Mouse (Mus musculus) ES-Bruce4 (cell line): ENCODE measurements at regions not wholly inside any gene's neighbourhood (a gene's known extent, or its start where the extent isn't known, plus 50 kb on each side); places are given as distances from the start of the nearest gene placed in this dataset.

Experiments used
- H3K27ac ChIP-seq: 2 replicates; pipeline ENCODE4 v1.5.1; 2012; ENCODE audit warnings: low read length, inconsistent platforms; ENCODE audit not compliant: insufficient read depth
- H3K27me3 ChIP-seq: 2 replicates; pipeline ENCODE4 v1.6.1; 2012; ENCODE audit warnings: mild to moderate bottlenecking, low read length, inconsistent platforms; ENCODE audit not compliant: control insufficient read depth, poor library complexity, insufficient read depth, severe bottlenecking
- H3K36me3 ChIP-seq: 2 replicates; pipeline ENCODE4 v1.6.1; 2012; ENCODE audit warnings: inconsistent platforms, mild to moderate bottlenecking, low read length, moderate library complexity; ENCODE audit not compliant: control insufficient read depth, poor library complexity, insufficient read depth, severe bottlenecking
- H3K4me1 ChIP-seq: one replicate; pipeline ENCODE4 v1.8.1; 2011; ENCODE audit warnings: low read length; ENCODE audit not compliant: control insufficient read depth, insufficient read depth
- H3K4me3 ChIP-seq: 2 replicates; pipeline ENCODE4 v1.5.1; 2011; ENCODE audit warnings: low read depth, mild to moderate bottlenecking, low read length
- H3K9ac ChIP-seq: 2 replicates; pipeline ENCODE4 v1.6.1; 2012; ENCODE audit warnings: low read depth, mild to moderate bottlenecking, inconsistent platforms; ENCODE audit not compliant: poor library complexity, severe bottlenecking
- H3K9me3 ChIP-seq: replicated peaks from 2 replicates; pipeline ENCODE4 v1.6.1; 2012; ENCODE audit warnings: mild to moderate bottlenecking, low read length, inconsistent platforms; ENCODE audit not compliant: control insufficient read depth, poor library complexity, insufficient read depth, severe bottlenecking
- CTCF ChIP-seq: IDR thresholded peaks from one replicate; pipeline ENCODE4 v1.8.1; 2011; ENCODE audit warnings: low read depth, low read length
- EP300 ChIP-seq: IDR thresholded peaks from 2 replicates; pipeline ENCODE4 v1.6.1; 2011; ENCODE audit warnings: low read depth, low read length; ENCODE audit not compliant: insufficient read depth
- POLR2A ChIP-seq: IDR thresholded peaks from one replicate; pipeline ENCODE4 v1.8.1; 2011; ENCODE audit warnings: low read length; ENCODE audit not compliant: insufficient read depth

- no peak overlapping the region for H3K27ac ChIP-seq
- TF ChIP-seq CTCF (no peak), EP300 (no peak), POLR2A (no peak)
- H3K36me3 ChIP-seq = no peaks in the 10 kb centered on the region
- no peak overlapping the region for H3K4me3 ChIP-seq
- no peak overlapping the region for H3K9ac ChIP-seq
- no peaks in the 10 kb centered on the region for H3K9me3 ChIP-seq
- no peaks in the 10 kb centered on the region for H3K27me3 ChIP-seq
- no peaks in the 10 kb centered on the region for H3K4me1 ChIP-seq
Measured at GRCm38 (mm10) chr11:64134571-64135307, 55.5 kb upstream of the Cox10 start.
